Mouse (Mus musculus) lung, postnatal 0 days (tissue): ENCODE measurements around the gene Nfix.

ENCODE experiments used
- CTCF ChIP-seq: IDR thresholded peaks from 2 replicates; pipeline ENCODE4 v1.5.1; 2016; ENCODE audit warnings: antibody characterized with exemption, mild to moderate bottlenecking
- EP300 ChIP-seq: IDR thresholded peaks from 2 replicates; pipeline ENCODE4 v1.6.1; 2016; ENCODE audit warnings: antibody characterized with exemption, mild to moderate bottlenecking, control low read depth

DNA sequence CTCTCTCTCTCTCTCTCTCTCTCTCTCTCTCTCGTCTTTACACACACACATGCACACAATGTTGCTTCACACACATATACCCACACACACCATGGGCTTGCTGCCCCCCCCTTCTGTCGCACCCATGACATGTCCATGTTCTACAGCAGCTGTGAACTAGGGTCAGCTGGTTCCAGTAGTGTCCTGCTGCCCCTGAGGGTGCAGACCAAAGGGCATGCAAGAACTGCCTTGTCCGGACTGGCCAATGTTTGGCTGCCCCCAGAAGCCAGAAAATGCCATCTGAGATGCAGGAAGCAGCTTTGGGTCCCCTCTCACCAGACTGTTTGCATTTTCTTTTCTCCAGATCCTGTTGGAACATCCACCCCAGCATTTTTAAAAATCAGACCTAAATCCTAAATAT, 27.5 kb downstream of the Nfix start:
- TF ChIP-seq CTCF = no peak
- TF ChIP-seq EP300 = no peak
